Mouse (Mus musculus) adrenal gland (tissue): ENCODE measurements around the gene Idh1.
"Not testable (repeated sequence)": the region's sequence is repeated elsewhere in the genome, so short reads cannot be mapped to it uniquely, and the experiment has no call there.

ENCODE experiments used
- intact Hi-C: fragments of 180-260 bp; cut with DNase I; formaldehyde crosslinking; loops from one replicate; pipeline ENCODE4 v1.15.1; 2025
- long read RNA-seq, 2 experiments: library from polyadenylated mRNA; unstranded; transcript quantifications; one replicate each; pipeline ENCODE4 v2.0.0; 2020; ENCODE audit warnings: borderline replicate concordance in 1 of 2; ENCODE audit not compliant: insufficient replicate concordance in 1 of 2

Idh1 gene
- long read RNA-seq, experiment 1, transcript Idh1-201 (9 exons, 2,302 nt): major isoform, 490 of 541 reads
- long read RNA-seq, experiment 1, partial matches to known transcripts: 36 of 541 reads
- long read RNA-seq, experiment 1, other reads (novel, unspliced or antisense): 14 of 541 reads
- long read RNA-seq, experiment 2, transcript Idh1-201 (9 exons, 2,302 nt): major isoform, 403 of 450 reads
- long read RNA-seq, experiment 2, partial matches to known transcripts: 29 of 450 reads
- long read RNA-seq, experiment 2, other reads (novel, unspliced or antisense): 15 of 450 reads

DNA sequence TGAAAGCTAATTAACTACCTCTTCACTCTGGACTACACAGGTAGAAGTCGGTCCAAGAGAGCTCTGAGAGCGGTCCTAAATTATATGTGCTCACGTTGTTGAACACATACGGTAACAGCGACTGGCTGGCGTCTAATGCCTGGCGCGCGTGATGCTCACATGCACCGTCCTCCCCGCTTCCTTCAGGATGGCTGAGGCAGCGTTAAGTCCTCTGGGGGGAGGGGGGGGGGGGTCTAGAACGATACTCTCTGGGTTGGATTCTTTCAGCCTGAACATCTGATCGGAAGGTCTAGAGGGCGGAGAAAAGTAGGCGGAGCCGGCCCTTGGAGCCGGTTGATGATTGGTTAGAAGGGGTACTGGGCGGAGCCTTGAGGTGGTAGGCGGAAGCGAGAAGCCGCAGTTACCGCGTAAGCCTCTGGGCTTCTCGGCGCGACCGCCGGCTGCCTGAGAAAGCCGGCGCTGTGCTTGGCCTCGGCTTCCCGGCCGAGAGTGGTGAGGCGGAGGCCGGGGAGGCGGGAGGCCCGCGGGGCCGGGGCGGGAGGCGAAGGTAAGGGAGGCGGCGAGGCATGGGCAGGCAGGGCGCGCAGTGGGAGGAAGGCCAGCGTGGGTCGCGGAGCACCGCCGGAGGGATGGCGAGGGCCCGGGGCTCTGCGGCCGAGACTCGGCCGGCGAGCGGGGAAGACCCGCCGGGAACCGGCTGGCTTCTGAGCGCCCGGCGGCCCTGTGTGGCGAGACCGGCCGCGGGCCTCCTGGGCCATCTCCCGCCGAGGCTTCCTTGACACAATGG, at the start of gene Idh1, which contains the start of gene Pikfyve:
Gene Idh1, minus strand, starts transcription at position 214 of the 787 bp plus-strand sequence.
Gene Pikfyve, plus strand, starts transcription at position 397 of the 787 bp plus-strand sequence.
- intact Hi-C loops: no loop called here

DNA sequence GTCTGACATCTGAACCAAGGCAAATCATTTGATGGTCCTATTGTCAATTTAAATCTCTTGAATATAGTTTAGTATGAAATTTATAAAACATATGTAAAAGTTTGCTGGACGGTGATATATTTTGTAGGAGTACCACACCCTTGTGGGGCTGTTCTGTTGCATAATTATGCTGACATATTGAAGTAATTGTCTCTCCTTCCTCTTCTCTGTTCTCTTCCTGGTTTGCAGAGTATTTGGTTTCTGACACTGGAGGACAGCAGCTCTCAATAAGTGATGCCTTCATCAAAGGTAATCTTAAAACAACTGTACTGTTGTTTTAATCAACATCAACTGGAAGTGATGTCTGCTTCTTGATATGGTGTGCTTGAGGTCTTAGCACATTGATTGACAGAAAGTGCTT, 44.3 kb upstream of the Idh1 start:
- intact Hi-C loops: no loop called here

DNA sequence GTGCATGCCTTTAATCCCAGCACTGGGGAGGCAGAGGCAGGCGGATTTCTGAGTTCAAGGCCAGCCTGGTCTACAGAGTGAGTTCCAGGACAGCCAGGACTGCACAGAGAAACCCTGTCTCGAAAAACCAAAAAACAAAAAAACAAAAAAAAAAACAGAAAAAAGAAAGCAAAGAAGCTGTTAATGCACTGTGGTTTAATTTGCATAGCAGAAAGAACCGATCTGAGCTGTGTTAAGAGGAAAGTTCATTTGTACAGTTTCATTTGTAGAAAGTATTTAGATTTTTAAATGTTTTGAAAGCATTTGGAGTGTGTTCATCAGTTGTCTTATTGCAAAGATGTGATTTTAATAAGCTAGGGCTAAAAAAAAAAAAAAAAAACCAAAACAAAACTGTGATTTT, 43.5 kb upstream of the Idh1 start:
- intact Hi-C loops: not testable (repeated sequence)

DNA sequence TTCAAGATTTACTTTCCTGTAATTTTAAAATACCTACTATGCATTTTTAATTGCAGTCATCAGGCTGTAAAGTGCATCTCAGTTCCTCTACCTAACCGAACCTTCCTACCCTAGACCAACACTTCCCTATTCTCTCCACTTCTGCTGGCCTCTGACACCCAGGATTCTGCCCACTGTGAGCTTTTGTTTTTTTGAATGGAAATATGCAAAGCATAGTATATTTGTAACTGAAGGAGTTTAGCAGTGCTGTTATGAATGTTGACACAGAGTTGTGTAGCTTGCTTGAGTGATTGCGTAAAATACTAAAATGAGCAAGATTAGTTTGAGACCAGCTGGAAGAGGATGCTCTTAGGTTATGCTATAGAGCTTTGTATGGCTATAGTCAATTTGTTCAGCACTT, 41.4 kb upstream of the Idh1 start:
- intact Hi-C loops: no loop called here

DNA sequence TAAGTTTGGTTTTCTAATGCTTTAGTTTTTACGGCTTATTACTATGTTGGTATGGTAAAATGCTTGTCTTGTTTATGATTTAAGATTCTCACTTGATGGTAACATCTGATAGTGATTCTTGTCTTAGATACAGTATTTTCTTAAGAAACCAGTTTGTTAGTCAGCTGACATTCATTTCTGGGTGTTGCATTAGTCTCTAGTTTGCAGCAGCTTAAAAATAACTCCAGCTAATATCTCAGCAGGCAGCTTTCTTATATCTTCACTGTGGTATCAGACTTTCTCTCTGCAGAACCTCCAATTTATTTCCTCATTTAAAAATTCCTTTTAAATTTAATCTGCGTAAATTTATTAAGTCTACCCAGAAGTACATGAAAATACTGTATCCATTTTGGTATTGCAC, 37.4 kb upstream of the Idh1 start:
- intact Hi-C loops: no loop called here

DNA sequence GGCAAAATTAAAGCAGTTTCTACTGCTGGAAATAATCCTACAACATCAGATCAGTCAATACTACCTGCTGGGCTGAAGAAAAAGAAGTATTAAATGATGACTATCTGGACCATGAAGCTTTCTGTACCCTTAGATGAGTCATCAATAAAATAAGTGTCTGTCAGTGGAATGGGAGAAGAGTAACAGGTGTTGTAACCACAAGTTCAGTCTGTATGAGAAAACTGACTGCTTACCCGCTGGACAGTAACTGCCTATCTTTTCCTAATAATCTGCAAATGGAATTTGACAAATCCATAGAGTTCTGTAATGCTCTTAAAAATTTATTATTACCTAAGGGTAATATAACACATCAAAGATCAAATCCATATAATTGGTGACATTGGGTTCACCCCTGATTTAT, 31.7 kb upstream of the Idh1 start:
- intact Hi-C loops: no loop called here

DNA sequence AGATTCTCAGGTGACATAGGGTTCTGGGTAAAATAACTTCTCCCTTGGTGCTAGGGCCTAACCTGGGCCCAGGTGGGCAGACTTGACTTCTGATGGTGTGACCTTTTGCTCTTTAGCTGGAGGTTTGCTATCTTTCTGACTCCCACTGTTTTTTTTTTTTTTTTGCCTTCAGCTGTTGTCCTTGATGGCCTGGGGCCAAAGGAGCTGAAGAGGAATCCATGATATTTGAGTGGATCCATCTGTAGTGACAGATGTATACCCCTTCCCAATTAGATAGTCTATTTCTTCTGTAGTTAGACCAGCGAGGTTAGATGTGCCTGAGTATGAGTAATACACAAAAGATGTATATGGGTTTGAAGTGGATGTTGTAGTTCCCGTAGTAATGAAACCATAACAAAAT, 31.3 kb upstream of the Idh1 start:
- intact Hi-C loops: no loop called here

DNA sequence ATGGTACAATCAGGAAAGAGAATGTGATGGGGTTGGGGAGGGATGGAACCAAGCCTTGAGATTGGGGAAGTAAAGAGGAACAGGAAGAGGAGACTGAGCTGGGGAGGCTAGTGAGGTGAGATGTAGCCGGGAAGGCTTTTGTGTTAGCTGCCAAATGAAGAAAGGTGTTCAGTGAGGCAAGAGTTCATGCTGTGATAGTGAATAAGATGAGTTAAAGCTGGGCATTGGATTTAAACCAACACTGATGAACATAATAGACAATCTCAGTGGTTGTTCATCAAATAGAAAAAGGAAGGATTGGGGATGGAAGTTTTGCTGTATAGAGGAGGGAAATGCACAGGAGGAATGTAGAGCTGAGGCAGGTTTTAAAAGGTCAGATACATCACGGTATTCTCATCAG, 26.9 kb upstream of the Idh1 start:
- intact Hi-C loops: no loop called here

DNA sequence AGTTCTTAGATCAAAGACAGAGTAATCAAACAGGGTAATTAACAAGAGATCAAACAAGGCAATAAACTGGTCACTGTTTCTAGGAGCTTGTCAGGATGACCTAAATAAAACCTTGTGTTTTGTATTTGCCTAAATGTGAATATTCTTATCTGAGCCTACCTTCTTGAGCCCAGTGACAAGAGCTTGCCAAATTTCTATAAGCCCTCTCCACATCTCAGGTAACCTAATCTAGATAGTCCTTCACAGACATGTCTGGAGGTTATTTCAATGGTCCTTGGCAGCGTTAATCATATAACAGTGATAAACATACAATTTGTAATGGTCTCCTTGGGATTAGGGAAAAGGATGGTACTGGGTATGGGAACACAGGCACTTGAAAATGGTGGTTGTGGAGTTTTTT, 18.0 kb upstream of the Idh1 start:
- intact Hi-C loops: no loop called here

DNA sequence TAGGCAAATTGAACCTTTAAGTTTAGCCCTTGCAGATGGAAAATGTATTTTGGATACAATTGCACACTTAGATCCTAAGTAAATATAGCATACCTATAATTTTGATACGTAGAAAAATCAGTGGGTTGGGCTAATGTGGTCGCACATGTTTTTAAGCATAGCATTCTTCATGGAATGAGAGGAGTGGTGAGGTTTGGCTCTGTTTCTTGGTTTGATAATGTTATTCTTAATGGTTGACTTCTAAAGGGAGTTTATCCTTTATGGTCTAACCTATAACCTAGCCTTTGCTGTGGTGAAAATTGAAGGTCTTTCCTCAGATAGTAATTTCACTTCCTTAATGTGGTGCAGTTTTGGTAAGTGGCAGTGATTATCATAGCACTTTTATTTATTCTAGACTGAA, 12.6 kb upstream of the Idh1 start:
- intact Hi-C loops: loop anchor here (10.0 kb wide), 1 partner anchor 56 kb away; no protein-coding TSS in a partner anchor

DNA sequence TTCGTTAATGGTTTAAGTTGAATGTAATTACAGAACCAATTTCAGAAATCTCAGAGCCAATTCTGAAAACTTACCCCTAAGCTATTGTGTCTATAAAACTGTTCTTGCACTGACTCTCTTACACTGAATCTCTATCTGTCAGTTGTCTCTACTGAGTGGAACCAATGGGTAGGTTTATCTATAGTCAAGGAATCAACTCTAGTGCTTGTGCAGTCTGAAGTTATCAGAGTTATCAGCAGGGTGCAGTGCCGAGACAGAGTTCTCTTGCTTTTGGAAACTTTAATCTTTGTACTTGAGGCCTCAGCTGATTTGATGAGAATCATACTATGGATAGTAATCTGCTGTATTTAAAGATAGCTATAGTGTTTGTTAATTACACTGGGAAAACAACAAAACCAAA, 12.1 kb upstream of the Idh1 start:
- intact Hi-C loops: loop anchor here (10.0 kb wide), 1 partner anchor 56 kb away; no protein-coding TSS in a partner anchor

DNA sequence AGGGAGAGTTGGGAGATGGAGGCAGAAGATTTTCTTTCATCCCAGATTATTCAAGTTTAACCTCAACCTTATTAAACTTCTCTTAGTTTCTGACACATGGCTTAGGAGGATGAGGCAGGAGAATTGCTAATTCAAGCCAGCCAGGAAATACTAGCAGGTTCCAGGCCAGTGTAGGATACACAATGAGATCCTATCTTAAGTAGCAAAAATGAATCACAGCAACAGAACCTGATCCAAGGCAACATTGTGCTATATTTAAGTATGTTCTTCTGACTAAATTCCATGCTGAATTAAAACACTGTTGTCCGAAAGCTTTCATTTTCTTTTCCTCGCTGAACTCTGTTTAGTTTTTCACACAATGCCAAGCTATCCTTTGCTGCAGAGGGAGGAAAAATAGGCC, 6.9 kb upstream of the Idh1 start:
- intact Hi-C loops: loop anchor here (10.0 kb wide), 1 partner anchor 62 kb away; no protein-coding TSS in a partner anchor

DNA sequence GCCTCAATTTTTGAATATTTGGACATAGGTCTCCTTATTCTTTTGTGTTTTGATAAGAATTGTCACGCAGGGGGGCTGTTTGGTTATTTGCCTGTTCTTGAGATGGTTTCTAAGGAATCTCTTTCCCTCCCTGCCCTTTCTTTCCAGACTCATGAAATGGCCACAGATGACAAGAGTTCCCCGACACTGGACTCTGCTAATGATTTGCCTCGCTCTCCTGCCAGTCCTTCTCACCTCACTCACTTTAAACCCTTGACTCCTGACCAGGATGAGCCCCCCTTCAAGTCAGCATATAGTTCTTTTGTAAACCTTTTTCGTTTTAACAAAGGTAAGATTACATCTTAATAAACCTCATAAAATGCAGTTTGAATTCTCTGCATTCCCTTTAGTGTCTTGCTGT, 3.9 kb upstream of the Idh1 start:
- intact Hi-C loops: loop anchor here (10.0 kb wide), 1 partner anchor 65 kb away; no protein-coding TSS in a partner anchor

DNA sequence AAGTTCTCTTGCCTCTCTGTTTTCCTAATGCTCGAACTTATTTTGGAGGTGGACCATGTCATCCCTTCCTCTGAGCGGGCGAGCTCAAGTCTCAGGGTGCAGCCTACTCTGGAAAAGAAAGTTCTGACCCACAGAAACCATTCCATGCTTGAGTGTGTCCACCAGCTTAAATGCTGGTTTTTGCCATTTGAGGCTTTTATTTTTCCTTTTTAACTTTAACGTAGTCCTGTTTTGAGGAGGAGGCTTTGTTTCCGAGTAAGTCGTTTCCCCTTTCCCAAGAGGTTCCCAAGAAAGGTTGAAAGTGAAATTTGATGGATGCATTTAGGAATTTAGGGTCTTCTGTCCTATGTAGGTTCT, 752 bp upstream of the Idh1 start:
- intact Hi-C loops: no loop called here

DNA sequence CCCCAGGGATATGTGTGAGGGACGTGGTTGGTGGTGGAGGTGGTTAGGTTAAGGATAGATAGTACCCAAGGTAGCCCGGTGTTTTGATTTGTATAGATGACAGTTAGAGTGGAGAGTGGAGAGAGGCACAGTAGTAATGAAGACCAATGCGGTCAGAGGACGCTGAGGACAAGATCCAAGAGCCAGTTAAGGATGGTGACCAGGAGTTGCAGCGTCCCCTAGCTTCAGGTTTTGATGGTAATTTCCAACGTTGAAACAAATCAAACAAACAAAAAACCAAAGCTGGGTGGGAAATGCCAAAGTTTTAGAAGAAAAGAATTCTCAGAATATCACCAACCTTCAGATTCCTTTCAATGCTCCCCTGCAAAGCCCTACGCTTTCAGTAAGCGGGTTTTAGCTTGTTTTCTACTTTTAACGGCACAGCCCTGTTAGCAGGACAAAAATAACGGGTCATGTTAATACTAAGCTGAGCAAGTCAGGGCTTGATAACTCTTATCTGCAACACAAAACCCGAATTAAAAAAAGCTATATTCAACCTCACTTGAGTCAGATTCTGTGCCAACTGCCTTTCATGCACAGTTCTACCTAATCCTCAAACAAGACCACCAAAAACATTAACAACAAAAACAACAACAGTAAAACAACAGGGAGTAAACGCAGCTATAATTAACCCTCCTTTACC, 635 bp downstream of the Idh1 start:
- intact Hi-C loops: no loop called here

DNA sequence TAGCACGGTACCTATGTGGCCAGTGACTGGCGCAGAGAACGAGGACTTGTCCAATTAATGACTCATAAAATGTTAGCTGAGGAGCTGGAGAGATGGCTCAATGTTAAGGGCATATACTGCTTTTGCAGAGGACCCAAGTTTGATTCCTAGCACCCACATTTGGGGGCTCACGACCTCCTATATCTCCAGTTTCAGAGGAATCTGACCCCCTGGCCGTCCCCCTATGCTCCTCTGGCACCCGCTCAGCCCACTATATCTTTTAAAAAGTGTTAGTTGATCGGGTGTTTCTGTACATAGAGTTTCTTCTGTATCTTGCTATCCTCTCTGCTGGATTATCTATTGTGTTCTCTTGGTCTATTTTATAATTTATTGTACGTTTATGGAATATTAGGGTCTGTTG, 1.3 kb downstream of the Idh1 start:
- intact Hi-C loops: no loop called here

DNA sequence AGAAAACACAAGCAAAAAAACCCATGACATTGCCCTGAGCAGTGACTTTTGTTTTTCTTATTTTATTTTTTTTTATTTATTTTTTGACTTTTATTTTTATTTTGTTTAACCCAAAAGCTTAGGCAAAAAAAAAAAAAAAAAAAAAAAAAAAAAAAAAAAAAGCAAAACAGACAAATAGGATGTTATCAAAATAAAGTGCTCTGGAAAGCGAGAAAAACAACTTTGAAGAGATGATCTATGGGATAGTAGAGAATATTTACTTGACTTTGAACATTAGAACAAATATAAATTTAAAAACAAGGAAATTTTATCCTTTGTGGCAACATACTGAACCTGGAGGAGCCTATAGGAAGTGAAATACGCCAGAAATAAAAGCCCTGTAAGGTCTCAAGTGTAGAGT, 2.3 kb downstream of the Idh1 start:
- intact Hi-C loops: no loop called here

DNA sequence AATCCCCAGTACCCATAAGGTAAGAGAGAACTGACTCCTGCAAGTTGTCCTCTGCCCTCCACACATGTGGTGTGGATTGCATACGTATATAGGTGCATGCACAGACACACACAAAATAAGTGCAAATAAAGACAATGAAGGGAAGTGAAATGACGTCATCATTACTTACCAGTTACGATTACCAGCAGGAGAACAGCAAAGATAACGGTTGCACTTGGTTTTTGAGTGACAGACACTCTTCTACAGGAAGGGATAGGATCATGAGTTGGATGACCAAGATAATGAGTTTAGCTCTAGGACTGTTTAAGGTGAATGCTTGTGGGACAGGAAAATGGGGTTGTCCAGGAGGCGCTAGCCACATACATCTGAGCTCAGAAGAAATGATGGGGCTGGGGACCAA, 4.8 kb downstream of the Idh1 start:
- intact Hi-C loops: no loop called here

DNA sequence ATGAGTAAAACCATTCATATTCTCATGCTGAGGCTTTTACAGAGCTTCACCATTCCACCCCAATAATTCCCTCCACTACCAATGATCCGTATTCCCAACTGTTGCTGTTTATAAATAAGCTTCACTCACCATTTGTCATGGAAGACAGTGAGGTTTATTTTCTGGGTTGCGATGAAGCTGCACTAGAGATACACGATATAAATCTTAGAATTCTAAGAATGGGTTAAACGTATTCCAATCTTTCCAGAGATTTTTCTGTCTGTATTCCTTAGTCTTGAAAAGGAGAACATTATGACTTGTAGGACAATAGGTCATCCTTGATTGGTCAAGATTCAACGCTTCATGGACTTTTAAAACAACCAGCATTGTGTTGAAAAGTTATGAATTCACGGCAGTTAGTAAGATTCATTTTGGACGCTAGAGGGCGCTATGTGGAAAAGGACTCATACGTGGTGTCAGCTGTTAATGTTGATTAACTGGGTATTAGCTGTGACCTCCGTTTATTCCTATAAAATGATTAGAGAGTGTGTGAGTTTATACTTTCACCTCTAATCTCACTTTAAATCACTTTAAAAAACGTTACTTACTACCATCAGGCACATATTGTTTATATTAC, 6.6 kb downstream of the Idh1 start:
- intact Hi-C loops: loop anchor here (2.0 to 10.0 kb wide), 3 partner anchors 67 to 445 kb away; partner anchors contain the start of gene Fzd5

DNA sequence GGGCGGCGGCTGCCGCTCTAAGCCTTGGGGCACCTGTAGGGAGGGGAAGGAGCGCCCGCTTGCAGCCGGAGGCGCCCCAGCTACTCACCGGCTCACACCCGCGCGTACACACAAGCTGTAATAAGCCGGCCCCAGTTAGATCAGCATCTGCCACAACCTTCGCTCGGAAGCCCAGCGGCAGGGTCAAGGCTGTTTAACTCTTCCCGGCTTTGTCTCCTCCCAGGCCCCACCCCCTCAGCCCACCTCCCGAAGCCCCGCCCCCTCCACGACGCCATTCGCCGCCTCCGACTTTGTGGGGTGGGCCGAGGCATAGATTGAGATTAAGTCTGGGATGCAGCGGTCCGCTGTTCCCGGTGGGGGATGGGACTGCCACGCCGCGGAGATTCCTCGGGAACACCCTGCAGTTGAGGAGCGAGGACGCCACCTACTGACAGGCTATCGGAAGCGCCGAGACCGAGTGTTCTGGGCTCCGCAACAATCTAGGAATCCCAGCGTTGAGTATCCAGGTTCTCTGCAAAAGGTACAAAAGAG, 7.3 kb downstream of the Idh1 start:
- intact Hi-C loops: loop anchor here (2.0 to 10.0 kb wide), 3 partner anchors 66 to 444 kb away; partner anchors contain the start of gene Fzd5
